Mouse (Mus musculus) granulocyte monocyte progenitor cell, adult 5-6 weeks (primary cell): ENCODE results near the gene Bid. TPM values are rescaled to one million over a fixed set of nuclear protein-coding genes. Genes with fewer than 3 reads are reported as not detected.

ENCODE experiments used
- total RNA-seq, 2 experiments: library from RNA; stranded (forward) in 1 of 2; stranded (reverse) in 1 of 2; fragments of 200-712, 200-1000 nt in 1 of 2; fragments of >200 nt in 1 of 2; fragmentation: Nextera tagmentation in 1 of 2; gene quantifications; 2 replicates each; pipeline ENCODE4 v1.2.3; 2014 to 2017

The Bid gene
- total RNA-seq, 2 experiments from 2014 or later: 64.6 to 90.9 TPM

Other genes with a start within 250 kb of the Bid start
- not detected in 2 replicates for gene Slc25a18, start 143.3 kb downstream of the Bid start, total RNA-seq (2014; fragmentation: Nextera tagmentation)
- gene Slc25a18, start 143.3 kb downstream of the Bid start, total RNA-seq (2017): not detected in 2 replicates
- gene Atp6v1e1, start 94.1 kb downstream of the Bid start, total RNA-seq (2014; fragmentation: Nextera tagmentation): 118 and 138 TPM in 2 replicates
- gene Atp6v1e1, start 94.1 kb downstream of the Bid start, total RNA-seq (2017): 128 and 131 TPM in 2 replicates
- 27.9 and 36.8 TPM in 2 replicates for gene Bcl2l13, start 80.6 kb downstream of the Bid start, total RNA-seq (2014; fragmentation: Nextera tagmentation)
- 18.7 and 27.6 TPM in 2 replicates for gene Bcl2l13, start 80.6 kb downstream of the Bid start, total RNA-seq (2017)
- gene Mical3, start 214.1 kb upstream of the Bid start, total RNA-seq (2014; fragmentation: Nextera tagmentation): 10.7 and 11.2 TPM in 2 replicates
- gene Mical3, start 214.1 kb upstream of the Bid start, total RNA-seq (2017): 5.6 and 6.4 TPM in 2 replicates